Mouse (Mus musculus): Measurements from ENCODE around the gene Ptprd. TPM values are rescaled to one million over a fixed set of nuclear protein-coding genes. Genes with fewer than 3 reads are reported as not detected.

Gene Ptprd
- polyA plus RNA-seq, 1 experiment, result not detected

DNA sequence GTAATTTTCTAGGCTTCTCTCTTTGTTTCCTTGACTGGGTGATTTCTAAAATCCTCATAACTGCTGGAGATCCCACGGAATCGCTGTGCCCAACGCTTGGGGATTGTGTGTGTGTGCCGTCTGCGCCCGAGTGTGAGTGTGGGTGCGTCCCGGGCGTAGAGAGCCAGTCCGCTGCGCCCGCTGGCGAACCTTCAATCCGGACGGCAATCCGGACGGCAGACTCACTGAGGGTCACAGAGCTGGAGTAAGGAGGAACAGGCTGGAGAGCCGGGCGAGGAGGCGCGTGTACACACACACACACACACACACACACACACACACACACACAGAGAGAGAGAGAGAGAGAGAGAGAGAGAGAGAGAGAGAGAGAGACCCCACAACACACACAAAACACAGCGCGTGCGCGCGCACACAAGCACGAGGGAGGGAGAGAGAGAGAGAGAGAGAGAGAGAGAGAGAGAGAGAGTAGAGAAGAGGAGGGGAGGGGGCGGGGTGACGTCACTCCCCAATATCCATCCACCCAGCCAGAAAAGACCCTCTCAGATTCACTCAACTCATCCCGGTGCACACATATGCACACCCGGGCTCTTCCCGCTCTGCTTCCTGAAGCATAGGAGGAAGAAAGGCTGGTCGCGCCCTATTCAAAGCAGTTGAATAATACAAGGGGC lies 1761.3 kb downstream of the Ptprd start:
- TF ChIP-seq GATA1 (IDR thresholded peaks at IDR 0.05; ENCODE audit: borderline replicate concordance, low read length) (no peak), FLI1 (IDR thresholded peaks at IDR 0.05; ENCODE audit: low read length) (no peak)
- no peaks in the 10 kb centered on the region for H3K9me3 ChIP-seq
- peak overlapping the region; percentile 56 for H3K4me3 ChIP-seq (replicated peaks)
- peaks cover 47% of the 10 kb centered on the region for H3K27me3 ChIP-seq (replicated peaks)
- peaks cover 18% of the 10 kb centered on the region for H3K4me1 ChIP-seq
- no peaks in the 10 kb centered on the region for H3K36me3 ChIP-seq (replicated peaks; ENCODE audit: low read length)

DNA sequence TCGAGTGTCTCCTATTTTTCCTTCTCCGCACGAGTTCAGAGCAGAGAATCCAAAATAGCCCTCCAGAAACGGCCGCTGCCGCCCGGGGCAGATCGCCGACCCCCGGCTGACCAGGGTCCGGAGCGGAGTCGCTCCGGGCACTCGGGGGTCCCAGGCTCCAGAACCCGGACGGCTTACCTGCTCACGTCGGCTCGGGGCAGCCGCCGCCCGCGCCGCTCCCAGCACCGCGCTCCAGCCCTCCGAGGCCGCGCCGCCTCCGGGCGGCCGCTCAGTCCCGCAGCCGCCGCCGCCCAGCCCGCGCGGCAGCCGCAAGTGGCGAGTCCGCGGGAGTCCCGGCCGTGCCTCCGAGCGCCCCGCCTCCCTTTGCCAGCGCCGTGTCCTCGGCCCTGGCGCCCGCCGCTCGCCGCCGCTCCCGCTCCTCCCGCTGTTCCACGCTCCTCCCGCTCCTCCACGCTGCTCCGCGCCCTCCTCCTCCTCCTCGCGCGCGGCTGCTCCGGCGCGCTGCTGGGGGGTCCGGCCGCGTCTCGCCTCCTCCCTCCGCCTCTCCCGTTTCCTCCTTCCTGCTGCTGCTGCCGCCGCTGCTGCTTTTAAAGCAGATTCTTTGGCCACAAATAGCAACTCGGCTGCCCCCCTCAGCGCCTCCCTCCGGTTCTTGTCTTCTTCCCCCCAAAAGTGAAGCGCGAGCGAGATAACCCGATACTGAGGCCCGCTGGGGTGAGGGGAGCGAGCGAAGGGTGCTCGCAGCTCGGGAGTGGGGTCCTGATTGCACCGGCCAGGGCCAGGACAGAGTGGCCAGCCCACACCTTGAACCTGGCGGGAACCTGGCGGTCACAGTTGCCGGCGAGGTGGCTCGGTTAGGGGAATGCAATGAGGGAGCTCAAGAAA lies 1762.1 kb downstream of the Ptprd start:
- TF ChIP-seq FLI1 (IDR thresholded peaks at IDR 0.05; ENCODE audit: low read length) (no peak), GATA1 (IDR thresholded peaks at IDR 0.05; ENCODE audit: borderline replicate concordance, low read length) (no peak)
- H3K9me3 ChIP-seq, result no peaks in the 10 kb centered on the region
- peaks cover 18% of the 10 kb centered on the region for H3K4me1 ChIP-seq
- peaks cover 47% of the 10 kb centered on the region for H3K27me3 ChIP-seq (replicated peaks)
- peak overlapping the region; percentile 91 for H3K4me3 ChIP-seq (replicated peaks)
- H3K36me3 ChIP-seq (replicated peaks; ENCODE audit: low read length), result no peaks in the 10 kb centered on the region

- Histone ChIP-seq H3K4me1 (peaks cover 18% of the 10 kb centered on the region), H3K9me3 (no peaks in the 10 kb centered on the region), H3K36me3 (replicated peaks; ENCODE audit: low read length) (no peaks in the 10 kb centered on the region), H3K27me3 (replicated peaks) (peaks cover 47% of the 10 kb centered on the region), H3K4me3 (replicated peaks) (peak overlapping the region; percentile 91)
- TF ChIP-seq GATA1 (IDR thresholded peaks at IDR 0.05; ENCODE audit: borderline replicate concordance, low read length), result no peak
- no peak for TF ChIP-seq FLI1 (IDR thresholded peaks at IDR 0.05; ENCODE audit: low read length)
Measured at GRCm38 (mm10) chr4:76448678-76449465, 1762.9 kb downstream of the Ptprd start.

GRCm38 (mm10) chr4:76447396-76447795 lies 1764.4 kb downstream of the Ptprd start:
- Histone ChIP-seq H3K4me1 (peaks cover 18% of the 10 kb centered on the region), H3K36me3 (replicated peaks; ENCODE audit: low read length) (no peaks in the 10 kb centered on the region), H3K4me3 (replicated peaks) (no peak overlapping the region), H3K9me3 (no peaks in the 10 kb centered on the region), H3K27me3 (replicated peaks) (peaks cover 43% of the 10 kb centered on the region)
- TF ChIP-seq FLI1 (IDR thresholded peaks at IDR 0.05; ENCODE audit: low read length) (no peak), GATA1 (IDR thresholded peaks at IDR 0.05; ENCODE audit: borderline replicate concordance, low read length) (no peak)

GRCm38 (mm10) chr4:76444778-76445177 lies 1767.0 kb downstream of the Ptprd start:
- Histone ChIP-seq H3K36me3 (replicated peaks; ENCODE audit: low read length) (no peaks in the 10 kb centered on the region), H3K4me1 (peaks cover 12% of the 10 kb centered on the region), H3K27me3 (replicated peaks) (peaks cover 18% of the 10 kb centered on the region), H3K9me3 (no peaks in the 10 kb centered on the region), H3K4me3 (replicated peaks) (no peak overlapping the region)
- TF ChIP-seq FLI1 (IDR thresholded peaks at IDR 0.05; ENCODE audit: low read length), result no peak
- TF ChIP-seq GATA1 (IDR thresholded peaks at IDR 0.05; ENCODE audit: borderline replicate concordance, low read length), result no peak

GRCm38 (mm10) chr4:76443553-76443952 lies 1768.2 kb downstream of the Ptprd start:
- Histone ChIP-seq H3K27me3 (replicated peaks) (peaks cover 7% of the 10 kb centered on the region), H3K4me1 (peaks cover 2% of the 10 kb centered on the region), H3K9me3 (no peaks in the 10 kb centered on the region), H3K4me3 (replicated peaks) (no peak overlapping the region), H3K36me3 (replicated peaks; ENCODE audit: low read length) (no peaks in the 10 kb centered on the region)
- TF ChIP-seq FLI1 (IDR thresholded peaks at IDR 0.05; ENCODE audit: low read length) (no peak), GATA1 (IDR thresholded peaks at IDR 0.05; ENCODE audit: borderline replicate concordance, low read length) (no peak)

GRCm38 (mm10) chr4:76440791-76441364 lies 1770.9 kb downstream of the Ptprd start:
- no peak for TF ChIP-seq GATA1 (IDR thresholded peaks at IDR 0.05; ENCODE audit: borderline replicate concordance, low read length)
- no peak for TF ChIP-seq FLI1 (IDR thresholded peaks at IDR 0.05; ENCODE audit: low read length)
- H3K36me3 ChIP-seq (replicated peaks; ENCODE audit: low read length), result no peaks in the 10 kb centered on the region
- H3K4me3 ChIP-seq (replicated peaks), result no peak overlapping the region
- no peaks in the 10 kb centered on the region for H3K4me1 ChIP-seq
- no peaks in the 10 kb centered on the region for H3K9me3 ChIP-seq
- H3K27me3 ChIP-seq (replicated peaks), result no peaks in the 10 kb centered on the region

DNA sequence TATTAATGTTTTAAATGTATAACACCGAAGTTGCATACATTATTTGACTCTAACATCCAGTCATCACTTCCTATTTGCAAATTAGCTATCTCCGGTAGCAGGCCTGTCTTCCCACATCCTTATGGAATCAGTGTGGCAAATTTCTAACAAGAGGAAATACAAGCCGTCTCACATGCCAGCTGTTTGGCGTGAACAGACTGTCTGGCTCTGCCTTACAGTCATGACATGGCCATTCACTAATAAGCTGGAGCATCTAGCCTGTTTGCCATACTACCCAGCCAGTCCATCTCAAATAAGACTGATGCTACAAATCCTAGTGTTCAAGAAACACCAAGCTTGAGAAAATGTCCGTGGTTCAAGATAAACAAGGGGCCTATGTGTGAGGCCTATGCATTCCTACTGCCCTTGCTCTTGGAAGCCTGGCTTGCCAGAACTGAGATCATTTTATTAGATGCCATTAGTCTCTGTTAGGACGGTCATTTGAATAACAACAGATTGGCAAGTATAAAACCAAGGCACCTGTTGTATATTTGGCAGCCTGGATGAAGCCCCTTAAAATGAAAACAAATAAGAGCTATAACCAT lies 1773.2 kb downstream of the Ptprd start:
- no peaks in the 10 kb centered on the region for H3K36me3 ChIP-seq (replicated peaks; ENCODE audit: low read length)
- TF ChIP-seq FLI1 (IDR thresholded peaks at IDR 0.05; ENCODE audit: low read length) (no peak), GATA1 (IDR thresholded peaks at IDR 0.05; ENCODE audit: borderline replicate concordance, low read length) (no peak)
- no peaks in the 10 kb centered on the region for H3K4me1 ChIP-seq
- H3K9me3 ChIP-seq, result no peaks in the 10 kb centered on the region
- no peak overlapping the region for H3K4me3 ChIP-seq (replicated peaks)
- H3K27me3 ChIP-seq (replicated peaks), result no peaks in the 10 kb centered on the region

DNA sequence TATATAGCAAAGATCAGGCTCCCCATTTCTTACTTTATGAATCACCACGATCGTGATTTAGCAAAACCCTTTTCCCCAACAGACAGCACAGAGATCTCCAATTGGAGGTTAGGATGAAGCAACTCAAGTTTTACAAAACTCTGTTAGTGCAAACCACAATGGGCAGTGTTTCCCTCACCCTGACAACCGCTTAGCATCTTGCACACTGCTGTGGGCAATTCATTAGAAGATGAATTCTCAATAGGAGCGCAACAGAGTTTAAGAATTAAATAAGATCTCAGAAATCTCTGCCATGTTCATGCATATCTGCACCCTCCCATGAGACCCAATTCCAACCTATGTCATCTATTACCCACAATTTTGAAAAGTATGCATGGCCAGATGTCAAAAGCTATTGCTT lies 1773.7 kb downstream of the Ptprd start:
- TF ChIP-seq GATA1 (IDR thresholded peaks at IDR 0.05; ENCODE audit: borderline replicate concordance, low read length), result no peak
- TF ChIP-seq FLI1 (IDR thresholded peaks at IDR 0.05; ENCODE audit: low read length), result no peak
- Histone ChIP-seq H3K9me3 (no peaks in the 10 kb centered on the region), H3K36me3 (replicated peaks; ENCODE audit: low read length) (no peaks in the 10 kb centered on the region)

More for the DNA sequence above, 1773.7 kb downstream of the Ptprd start:
- Histone ChIP-seq H3K4me3 (replicated peaks) (no peak overlapping the region), H3K27me3 (replicated peaks) (no peaks in the 10 kb centered on the region), H3K4me1 (no peaks in the 10 kb centered on the region)
